Mouse (Mus musculus) mouse embryonic stem cell (cell line): ENCODE data around the gene Cpn2.

Experiments
- in situ Hi-C, 2 experiments: fragments of 300-500 bp; cut with MboI; formaldehyde crosslinking; loops; 1 replicate in 1 of 2; 3 replicates in 1 of 2; pipeline ENCODE4 v1.14.3; 2019 to 2020; ENCODE audit warnings: low sequenced_read_pairs in 2 of 2, low pct_unique_long_range_greater_than_20kb in 1 of 2, mixed read lengths in 1 of 2; ENCODE audit not compliant: unreplicated experiment in 1 of 2

Cpn2 gene

DNA sequence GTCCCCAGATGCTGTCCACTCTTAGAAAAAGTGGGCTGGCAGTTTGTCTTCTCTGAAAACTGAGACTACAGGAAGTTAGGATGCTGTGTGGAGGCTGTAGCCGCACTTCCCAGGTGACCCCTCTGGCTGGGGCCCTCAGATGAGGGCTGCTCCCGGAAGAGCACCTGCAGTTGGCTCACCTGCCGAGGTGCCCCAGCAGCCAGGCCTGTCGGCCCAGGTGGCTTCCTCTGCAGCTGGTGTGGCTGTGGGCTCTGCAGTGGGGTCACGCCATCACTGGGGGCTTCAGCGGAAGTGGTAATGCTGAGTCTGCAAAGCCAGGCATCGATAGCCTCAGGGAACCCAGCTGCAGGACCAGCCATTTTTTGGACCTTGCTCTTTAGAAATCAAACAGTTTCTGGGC lies 12.2 kb downstream of the Cpn2 start:
- in situ Hi-C loops: loop anchor here in 1 of 2 experiments (10.0 kb wide), 1 partner anchor 50 kb away; no protein-coding TSS in a partner anchor

DNA sequence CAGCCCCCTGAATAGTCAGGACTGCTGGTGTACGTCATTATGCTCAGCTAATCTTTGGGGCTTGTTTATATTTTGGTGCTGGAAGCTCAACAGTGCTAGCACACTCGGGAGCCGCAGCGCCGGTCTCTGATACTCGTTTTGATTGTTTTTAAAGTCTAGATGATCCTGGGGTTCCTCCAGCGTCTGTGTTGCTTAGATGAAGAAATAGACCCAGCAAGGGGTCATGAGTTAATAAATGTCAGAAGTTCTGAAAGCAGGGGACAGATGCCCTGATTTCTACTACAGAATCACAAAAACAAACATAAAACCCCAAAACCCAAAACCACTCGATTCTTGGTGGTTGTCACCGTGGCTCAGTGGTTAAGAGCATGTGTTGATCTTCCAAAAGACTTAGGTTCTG lies 13.4 kb downstream of the Cpn2 start:
- in situ Hi-C loops: loop anchor here (5.0 to 10.0 kb wide), 3 partner anchors 51 to 263 kb away; no protein-coding TSS in a partner anchor

DNA sequence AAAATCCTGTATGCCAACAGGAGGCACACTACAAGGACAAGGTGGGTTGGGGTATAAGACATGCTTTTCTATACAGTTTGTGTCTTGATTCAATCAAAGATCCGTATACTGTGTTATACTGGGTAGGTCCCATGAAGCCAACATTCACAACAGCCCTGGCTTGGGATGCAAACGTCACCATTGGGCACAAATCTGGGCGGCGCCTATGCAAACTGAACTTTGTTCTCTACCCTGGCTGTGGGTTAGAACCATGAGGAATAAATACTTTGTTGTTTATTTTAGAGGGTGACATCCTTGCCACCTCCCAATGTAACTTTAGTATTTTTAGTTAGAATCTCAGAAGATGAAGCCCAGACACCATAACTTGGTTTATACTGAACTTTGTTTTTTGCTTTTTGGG lies 13.9 kb downstream of the Cpn2 start:
- in situ Hi-C loops: loop anchor here (5.0 to 10.0 kb wide), 3 partner anchors 51 to 264 kb away; no protein-coding TSS in a partner anchor

DNA sequence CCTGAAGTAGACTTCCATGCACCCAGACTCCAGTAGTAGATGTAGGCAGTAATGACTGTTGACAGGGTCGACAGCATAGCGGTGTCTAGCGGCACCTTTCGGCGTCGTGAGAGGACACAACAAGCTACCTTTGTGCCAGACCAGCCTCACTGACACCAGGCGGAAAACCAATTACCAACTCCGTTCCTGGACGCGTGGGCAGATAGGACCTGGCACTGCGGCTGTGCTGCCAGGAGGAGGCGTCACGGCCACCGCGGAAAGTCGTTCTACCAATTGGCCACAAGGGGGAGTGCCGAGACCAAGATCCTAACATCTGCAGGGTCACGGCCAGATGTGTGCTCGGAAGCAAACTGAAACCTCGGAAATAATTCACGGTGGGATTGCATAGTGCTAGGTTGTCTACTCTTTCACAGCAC lies 15.3 kb downstream of the Cpn2 start:
- in situ Hi-C loops: loop anchor here (5.0 to 10.0 kb wide), 3 partner anchors 53 to 265 kb away; no protein-coding TSS in a partner anchor

DNA sequence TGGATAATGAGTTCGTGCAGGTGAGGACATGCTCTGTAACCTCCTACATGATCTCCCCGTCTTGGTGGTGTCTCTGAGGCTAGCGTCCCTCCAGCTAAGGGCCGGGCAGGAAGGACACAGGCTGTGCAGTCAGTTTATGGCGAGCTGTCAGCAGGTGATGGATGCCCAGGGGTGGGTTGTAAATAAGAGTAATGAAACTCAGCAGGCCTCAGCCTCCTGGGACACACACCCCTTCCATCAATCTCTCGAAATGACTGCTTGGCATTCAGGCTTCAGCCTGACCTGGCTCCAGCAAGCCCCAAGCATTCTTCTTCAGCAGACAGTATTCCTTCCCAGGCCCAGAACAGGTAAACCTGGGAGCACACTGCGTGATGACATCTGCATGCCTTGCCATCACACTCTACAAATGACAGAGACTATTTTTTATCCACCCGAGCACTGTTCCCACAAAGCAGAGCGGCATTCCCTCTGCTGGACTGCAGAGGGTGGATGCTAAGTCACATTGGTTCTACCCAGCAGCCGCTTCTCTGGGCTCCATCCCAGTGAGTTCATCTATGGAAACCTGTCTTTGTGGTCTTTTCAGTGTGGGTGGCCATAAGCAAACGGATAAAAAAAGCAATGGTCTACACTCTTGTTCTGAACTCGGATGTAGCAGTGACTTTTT lies 23.1 kb downstream of the Cpn2 start:
- in situ Hi-C loops: no loop called here

DNA sequence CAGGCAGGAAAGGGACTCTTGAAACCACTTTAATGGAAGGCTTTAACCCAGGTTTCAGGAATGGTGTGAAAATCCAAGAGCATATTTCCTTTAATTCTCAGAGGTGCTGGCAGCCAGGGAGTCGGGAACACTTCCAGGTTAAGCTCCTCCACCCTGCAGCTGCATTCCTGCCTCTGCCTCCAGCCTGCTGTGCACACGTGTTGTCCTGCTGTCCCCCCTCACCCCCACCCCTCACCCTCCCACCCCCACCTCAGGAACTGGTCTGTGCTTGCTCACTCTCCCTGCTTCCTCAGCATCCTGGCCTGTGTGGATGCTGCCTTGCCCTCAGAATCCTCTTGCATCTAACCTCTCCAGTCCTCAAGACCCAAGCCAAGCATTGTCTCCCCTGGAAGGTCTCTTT lies 25.7 kb downstream of the Cpn2 start:
- in situ Hi-C loops: no loop called here

DNA sequence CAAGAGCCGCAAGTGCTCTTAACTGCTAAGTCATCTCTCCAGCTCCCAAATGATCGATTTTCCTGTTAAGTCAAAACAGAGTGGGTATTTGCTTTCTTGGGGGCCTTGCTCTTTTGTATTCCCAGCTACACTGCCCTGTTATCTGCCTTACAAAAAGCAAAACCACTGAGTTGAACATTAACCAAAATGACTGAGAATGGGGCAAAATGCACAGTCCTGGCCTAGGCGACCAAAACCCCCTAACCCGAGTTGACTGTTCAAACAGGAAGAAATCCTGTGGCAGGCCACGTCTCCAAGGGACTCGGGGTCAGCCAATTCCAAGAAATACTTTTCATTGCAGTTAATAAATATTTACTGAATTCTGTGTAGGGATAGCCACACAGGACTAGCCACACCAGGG lies 28.5 kb downstream of the Cpn2 start:
- in situ Hi-C loops: no loop called here

DNA sequence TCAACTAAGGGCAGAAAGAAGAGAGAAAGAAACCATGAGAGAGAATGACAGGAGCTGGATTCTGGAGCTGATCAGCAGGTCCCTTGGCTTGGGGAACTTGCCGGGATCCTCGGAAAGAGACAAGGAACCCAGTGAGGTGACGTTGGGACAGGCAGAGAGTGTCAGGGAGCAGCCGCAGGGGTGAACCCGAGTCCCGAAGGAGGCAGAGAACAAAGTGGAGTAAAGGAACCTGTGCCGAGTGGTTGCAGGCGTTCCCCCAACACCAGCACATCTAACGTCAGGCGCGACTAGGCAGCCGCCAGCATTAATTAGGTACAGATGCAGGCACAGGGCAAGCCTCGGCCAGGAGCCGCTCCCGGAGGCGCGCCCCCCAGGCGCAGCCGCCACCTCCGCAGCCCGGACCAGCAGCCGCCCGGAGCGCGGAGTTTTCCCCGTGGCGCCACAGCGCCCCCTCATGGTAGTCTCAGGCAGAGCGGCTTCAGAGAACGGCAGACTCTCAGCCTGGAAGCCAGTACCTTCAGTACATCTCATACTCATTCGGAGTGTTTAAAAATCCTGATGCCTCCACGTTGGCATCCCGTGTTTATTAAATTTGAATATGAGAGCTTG lies 31.1 kb downstream of the Cpn2 start:
- in situ Hi-C loops: no loop called here

DNA sequence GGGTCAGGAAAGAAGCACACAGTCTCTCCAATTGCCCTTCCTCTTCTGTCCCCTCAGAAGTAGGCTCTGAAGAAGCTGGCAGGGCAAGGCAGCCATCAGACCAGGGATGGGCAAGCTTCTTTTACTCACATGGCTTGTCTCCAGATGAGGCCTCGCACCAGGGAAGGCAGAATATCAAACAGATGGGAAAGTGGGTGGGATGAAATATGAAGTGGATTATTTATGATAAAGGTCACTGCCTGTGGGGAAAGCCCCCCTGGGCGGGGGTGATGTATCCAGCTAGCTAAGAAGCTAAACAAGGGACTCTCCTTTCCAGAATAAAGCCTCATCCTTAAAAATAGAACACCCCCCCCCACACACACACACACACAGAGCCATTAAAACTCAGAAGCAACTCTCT lies 31.7 kb downstream of the Cpn2 start:
- in situ Hi-C loops: no loop called here

DNA sequence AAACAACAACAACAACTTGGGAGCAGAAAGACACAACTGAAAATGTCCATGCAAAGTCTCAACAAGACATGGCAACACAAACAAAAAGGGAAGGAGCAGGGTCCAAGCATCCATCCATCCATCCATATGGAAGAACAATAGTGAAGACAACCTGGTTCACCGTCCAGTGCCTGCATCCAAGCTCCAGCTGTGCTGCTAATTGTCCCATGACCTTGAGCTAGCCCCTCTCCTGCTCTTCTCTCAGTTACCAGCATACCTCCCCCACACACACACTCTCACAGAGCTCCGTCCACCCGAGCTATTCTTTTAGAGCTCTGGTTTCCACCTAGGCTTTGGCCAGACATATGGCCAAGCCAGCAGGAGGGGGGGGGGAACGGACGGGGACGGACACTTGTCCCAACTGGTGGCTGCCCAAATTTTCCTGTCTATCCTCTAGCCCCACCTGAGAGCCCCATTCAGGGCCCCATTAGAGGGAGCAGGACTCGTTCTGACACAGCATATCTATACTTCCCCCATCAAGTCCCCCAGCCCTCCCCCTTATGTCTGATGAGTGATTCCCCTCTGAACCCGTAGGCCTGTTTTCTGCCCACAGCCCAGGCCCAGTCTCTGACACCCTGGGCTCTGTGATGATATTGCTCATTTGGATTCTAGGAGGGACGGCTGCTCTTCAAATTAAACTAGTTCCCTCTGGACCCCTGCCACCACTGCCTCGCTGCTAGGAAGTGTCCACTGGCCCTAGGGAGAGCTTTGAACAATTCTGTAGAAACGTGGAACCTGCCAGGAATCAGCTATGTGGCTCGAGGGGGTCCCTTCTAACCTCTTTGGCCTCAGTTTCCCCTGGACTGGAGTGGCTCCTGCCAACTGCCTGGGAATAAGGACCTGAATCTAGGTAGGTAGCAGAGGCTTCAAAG lies 32.4 kb downstream of the Cpn2 start:
- in situ Hi-C loops: no loop called here

DNA sequence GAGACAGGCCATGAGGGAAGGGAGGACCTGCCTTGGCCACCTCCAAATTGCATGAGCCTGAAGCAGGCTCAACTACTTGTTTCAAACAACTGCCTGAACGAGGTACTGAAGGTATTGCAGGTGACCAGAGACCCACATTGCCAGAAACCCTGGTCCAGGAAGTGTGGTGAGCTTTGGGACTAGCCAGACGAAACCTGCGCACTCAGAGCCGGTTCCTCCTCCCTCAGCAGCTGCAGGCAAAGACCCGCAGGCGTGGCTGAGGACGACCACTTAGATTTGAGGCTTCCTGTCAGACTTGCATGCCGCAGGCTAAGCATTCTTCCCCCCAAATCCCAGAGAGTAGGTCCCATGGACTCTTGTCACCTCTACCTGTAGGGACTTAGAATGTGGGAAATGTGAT lies 33.2 kb downstream of the Cpn2 start:
- in situ Hi-C loops: no loop called here

DNA sequence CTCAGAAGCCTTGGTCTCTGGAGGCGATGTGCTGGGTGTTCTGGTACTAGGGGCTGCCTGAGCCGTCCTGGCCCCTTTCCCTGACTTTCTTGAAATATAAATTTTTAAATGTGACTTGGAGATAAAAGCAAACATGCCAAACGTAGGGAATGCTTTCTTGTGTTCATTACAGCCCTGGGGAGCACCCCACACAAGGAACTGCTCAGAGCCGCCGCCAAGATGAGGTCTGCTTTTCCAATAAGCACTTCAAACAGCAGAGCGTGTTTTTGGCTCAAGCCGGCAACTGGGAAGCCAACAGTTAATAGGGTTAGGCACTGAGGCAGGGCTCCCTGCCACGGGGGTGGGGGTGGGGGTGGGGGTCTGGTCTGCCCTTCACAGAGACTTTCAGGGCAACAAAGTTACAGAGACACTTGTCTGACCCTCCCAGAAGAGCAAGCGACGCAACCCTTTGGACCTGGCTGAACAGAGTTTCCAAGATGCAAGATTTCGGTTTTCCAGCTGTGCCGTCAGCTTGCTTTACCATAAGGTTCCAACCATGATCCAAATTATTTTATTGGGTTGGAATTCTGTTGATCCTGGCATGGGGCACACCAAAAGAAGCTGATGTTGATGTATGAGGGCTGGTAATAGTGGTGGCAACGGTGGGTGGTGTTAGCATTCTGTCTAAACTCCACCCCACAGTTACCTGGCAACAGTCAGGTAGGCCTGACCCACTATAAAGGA lies 35.3 kb downstream of the Cpn2 start:
- in situ Hi-C loops: no loop called here

DNA sequence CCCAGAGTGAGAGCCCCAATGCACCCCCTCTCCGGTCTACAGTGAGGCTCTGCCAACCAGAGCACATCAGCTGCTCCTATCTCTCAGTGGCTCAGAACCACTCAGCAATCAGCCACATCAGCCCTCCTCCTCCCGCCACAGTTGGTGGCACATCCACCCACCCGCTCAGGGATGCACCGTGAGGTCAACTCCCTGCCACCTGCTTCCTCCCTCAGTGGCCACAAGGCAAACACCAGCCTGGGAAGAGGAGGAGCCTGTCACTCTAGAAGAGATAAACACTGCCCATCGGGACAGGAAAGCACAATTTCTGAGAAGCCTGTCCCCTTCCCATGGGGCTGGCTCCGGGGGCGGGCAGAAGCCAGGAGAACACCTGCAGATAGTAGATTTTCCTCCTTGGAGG lies 39.9 kb downstream of the Cpn2 start:
- in situ Hi-C loops: no loop called here

DNA sequence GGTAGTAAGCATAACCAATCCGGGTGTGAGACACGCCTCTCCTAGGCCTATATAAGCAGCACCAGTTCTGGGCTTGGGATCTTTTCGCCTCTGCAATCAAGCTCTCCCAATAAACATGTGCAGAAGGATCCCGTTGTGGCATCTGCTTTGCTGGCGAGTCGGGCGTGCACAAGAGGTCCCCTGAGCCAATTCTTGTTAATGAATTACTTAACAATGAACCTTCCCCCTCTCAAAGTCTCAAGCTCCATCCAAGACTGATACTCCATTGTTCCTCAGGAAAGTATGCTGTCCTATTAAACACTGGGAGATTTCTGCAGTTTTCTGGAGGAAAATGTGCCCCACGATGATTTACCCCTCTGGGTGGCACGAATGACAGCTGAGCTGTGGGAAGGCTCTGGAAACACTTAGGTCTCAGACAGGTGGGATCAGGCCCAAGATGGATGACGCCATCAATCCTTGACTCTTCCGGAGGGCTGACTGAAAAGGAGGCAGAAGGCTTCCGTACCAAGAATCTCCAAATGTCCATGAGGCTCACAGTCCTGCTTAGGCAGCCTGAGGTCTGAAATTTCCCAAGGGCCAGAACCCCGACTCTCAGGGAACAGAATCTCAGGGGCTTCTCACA lies 46.0 kb downstream of the Cpn2 start:
- in situ Hi-C loops: no loop called here

DNA sequence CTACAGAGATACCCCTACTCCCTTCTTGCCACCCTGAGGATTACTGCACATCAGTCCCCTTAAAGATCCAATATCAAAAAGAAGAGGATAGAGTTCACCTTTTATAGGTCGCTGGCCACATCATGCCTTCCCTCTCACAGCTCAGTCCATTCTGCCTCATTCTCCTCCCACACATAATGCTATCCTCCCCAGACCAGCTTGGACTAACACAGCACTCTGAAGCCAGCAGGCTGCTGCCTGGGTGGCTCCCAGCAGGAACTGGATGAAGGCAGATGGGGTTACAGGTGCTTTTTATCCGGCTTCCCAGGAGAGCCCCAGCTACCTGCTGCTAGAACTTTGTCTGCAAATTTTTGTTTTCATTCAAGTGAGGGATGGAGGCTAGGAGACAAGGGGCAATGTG lies 51.5 kb downstream of the Cpn2 start:
- in situ Hi-C loops: loop anchor here in 1 of 2 experiments (10.0 kb wide), 1 partner anchor 481 kb away; no protein-coding TSS in a partner anchor

DNA sequence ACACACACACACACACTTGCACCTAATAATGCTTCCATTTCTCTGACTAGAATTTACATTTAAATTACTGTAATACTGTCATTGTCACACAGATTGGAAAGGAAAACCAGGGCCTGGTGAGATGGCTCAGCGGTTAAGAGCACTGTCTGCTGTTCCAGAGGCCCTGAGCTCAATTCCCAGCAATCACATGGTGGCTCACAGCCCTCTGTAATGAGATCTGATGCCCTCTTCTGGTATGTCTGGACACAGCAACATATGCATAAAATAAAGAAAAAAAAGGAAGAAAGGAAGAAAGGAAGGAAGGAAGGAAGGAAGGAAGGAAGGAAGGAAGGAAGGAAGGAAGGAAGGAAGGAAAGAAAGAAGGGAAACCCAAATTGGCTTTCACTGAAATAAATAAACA lies 53.7 kb downstream of the Cpn2 start:
- in situ Hi-C loops: loop anchor here in 1 of 2 experiments (10.0 kb wide), 1 partner anchor 479 kb away; no protein-coding TSS in a partner anchor

DNA sequence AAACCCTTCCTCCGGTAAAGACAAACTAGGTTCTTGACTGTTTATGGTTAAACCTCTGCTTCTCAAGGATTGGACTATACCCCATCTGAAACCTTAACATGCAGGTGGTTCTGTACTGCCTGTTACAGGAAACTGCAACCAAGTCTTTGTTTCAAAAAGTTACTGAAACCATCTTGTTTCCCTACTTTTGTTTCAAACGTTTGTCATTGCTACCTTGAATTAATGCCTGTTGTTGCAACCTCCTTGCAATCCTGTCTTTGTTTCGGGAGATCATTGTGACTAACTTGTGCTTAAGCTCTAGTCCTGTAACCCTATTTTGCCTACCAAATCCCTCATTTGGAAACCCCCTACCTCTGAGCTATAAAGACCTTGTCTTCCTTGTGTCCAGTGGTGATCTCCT lies 55.3 kb downstream of the Cpn2 start:
- in situ Hi-C loops: loop anchor here in 1 of 2 experiments (10.0 kb wide), 1 partner anchor 477 kb away; no protein-coding TSS in a partner anchor

DNA sequence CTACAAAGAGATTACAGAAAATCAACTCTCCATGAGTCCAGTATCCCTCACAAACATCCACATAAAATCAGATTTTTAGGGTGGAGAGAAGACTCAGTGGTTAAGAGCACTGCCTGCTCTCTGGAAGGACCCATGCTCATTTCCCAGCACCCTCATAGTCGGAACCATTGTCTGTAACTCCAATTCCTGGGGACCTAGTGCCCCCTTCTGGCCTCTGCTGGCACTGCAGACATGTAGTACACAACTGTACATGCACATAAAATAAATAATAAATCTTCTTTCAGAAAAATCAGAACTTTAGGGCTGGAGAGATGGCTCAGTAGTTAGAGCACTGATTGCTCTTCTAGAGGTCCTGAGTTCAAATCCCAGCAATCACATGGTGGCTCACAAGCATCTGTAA lies 58.0 kb downstream of the Cpn2 start:
- in situ Hi-C loops: no loop called here
